Mouse (Mus musculus) embryonic facial prominence, embryonic 12.5 days (tissue): ENCODE measurements at regions not wholly inside any gene's neighbourhood (a gene's known extent, or its start where the extent isn't known, plus 50 kb on each side); places are given as distances from the start of the nearest gene placed in this dataset.

Experiments
- ATAC-seq: fragments of 200-750 bp; cut with Nextera tagmentation; 2 replicates; pipeline ENCODE4 v1.8.0; 2017; ENCODE audit not compliant: insufficient number of reproducible peaks, insufficient read depth, low FRiP score, low TSS enrichment
- H3K27ac ChIP-seq: fragments of 300-500 bp; sonication (generic); 2 replicates; pipeline ENCODE4 v1.5.1; 2016; ENCODE audit warnings: mild to moderate bottlenecking
- H3K27me3 ChIP-seq: fragments of 300-500 bp; sonication (generic); 2 replicates; pipeline ENCODE4 v1.6.1; 2016; ENCODE audit warnings: mild to moderate bottlenecking, moderate library complexity
- H3K36me3 ChIP-seq: fragments of 300-500 bp; sonication (generic); 2 replicates; pipeline ENCODE4 v1.6.1; 2016; ENCODE audit warnings: mild to moderate bottlenecking
- H3K4me1 ChIP-seq: fragments of 300-500 bp; sonication (generic); 2 replicates; pipeline ENCODE4 v1.6.1; 2016
- H3K4me2 ChIP-seq: fragments of 300-500 bp; sonication (generic); replicated peaks from 2 replicates; pipeline ENCODE4 v1.6.1; 2016; ENCODE audit warnings: mild to moderate bottlenecking, moderate library complexity
- H3K4me3 ChIP-seq: fragments of 300-500 bp; sonication (generic); 2 replicates; pipeline ENCODE4 v1.5.1; 2016; ENCODE audit warnings: mild to moderate bottlenecking
- H3K9ac ChIP-seq: fragments of 300-500 bp; sonication (generic); 2 replicates; pipeline ENCODE4 v1.6.1; 2016; ENCODE audit warnings: mild to moderate bottlenecking, moderate library complexity
- H3K9me3 ChIP-seq: fragments of 300-500 bp; sonication (generic); 2 replicates; pipeline ENCODE4 v1.6.1; 2016; ENCODE audit warnings: mild to moderate bottlenecking, moderate library complexity
- WGBS: fragments of 180-500 bp; shearing (Covaris S2); methylation state at CpG from one replicate; pipeline ENCODE4 v1.1.7; 2016; 5-methylcytosine and 5-hydroxymethylcytosine counted together

DNA sequence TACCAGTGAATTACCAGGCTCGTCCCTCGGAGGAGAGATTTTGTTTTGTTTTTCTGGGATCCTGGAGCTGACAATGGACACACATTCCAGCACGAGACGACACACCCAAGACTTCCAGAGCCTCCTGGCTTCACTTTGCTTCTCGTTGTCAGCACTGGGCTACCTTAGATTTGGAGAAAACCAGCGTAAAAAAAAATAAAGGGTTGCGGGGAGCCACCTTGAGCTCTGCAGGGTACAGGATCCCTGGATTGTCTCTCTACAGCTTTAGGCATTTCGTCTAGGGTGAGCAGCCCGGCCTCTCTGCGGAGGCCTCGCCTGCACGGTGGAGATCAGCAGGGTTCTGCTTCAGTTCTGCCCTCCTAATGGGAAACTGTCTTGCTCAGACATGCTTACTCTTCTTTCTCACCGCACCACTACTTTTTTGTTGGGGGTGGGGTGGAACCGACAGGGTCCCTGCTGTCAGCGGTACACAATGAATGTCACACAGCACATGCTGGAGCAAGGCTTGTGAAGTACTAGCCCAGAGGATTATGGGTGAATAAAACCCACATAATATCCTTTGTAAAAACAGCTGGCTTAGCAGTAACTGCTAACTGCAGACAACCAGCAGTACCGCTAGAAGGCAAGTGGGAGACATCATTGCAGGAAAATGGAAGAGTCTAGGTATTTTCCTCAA lies 75.7 kb upstream of the Egfl6 start:
- Histone ChIP-seq H3K4me2 (peak overlapping the region; percentile 33), H3K27me3 (peaks cover 13% of the 10 kb centered on the region; the same call in 1 of the 2 replicates)
- 25% methylated on average over 16 of the region's 16 CpGs for WGBS

DNA sequence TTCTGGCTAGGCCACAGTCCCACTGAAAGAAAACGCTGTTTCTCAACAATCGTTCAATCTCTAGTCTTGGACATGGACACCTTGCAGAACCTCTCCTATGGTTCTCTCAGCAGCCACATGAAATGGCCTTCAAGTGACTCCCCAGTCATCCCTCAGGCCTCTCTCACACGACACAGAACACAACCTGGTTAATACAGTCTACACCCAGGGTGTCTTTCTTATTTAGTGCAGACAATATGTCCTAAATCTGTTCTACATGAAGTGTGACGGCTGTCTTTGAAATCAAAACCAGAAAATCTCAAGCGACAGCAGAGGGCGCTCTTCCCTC lies 75.2 kb upstream of the Egfl6 start:
- Histone ChIP-seq H3K27me3 (peaks cover 15% of the 10 kb centered on the region; the same call in 1 of the 2 replicates), H3K4me2 (no peak overlapping the region), H3K9me3 (no peaks in the 10 kb centered on the region), H3K9ac (no peak overlapping the region), H3K36me3 (no peaks in the 10 kb centered on the region), H3K4me1 (no peaks in the 10 kb centered on the region), H3K4me3 (no peak overlapping the region), H3K27ac (no peak overlapping the region)
- ATAC-seq, result no peak
- WGBS, result 29% methylated on average over 6 of the region's 6 CpGs

More for the DNA sequence above, 75.7 kb upstream of the Egfl6 start:
- H3K9ac ChIP-seq, result no peak overlapping the region
- no peaks in the 10 kb centered on the region for H3K4me1 ChIP-seq
- ATAC-seq, result peak; percentile 86; the same call in 1 of the 2 replicates
- peak overlapping the region; percentile 74 for H3K27ac ChIP-seq
- no peaks in the 10 kb centered on the region for H3K36me3 ChIP-seq
- H3K4me3 ChIP-seq, result no peak overlapping the region
- no peaks in the 10 kb centered on the region for H3K9me3 ChIP-seq

DNA sequence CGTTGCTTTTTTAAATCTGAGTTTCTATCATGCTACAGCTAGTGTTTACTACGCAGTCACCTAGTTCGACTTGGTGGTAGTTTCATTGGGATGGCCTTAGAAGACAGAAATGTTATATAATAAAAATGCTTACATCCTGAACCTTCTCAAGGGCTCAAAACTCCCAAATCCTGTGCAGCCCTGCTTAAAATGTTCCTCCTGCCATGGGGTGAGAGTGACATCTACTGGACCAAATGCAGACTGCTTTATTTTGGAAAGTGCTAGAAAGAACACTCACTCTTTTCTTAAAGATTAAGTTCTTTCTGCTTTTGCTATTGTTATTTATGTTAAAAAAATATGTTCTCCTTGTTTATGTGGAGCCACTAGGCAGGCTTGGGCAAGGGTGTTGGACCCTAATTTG lies 66.9 kb upstream of the Egfl6 start:
- H3K9ac ChIP-seq, result no peak overlapping the region
- 66% methylated on average over 3 of the region's 3 CpGs for WGBS
- no peak overlapping the region for H3K4me3 ChIP-seq
- no peak overlapping the region for H3K4me2 ChIP-seq
- no peaks in the 10 kb centered on the region for H3K9me3 ChIP-seq
- ATAC-seq, result no peak
- 0 out of 2 replicates have a peak, but pooled peaks cover 2% of the 10 kb centered on the region for H3K27me3 ChIP-seq
- no peak overlapping the region for H3K27ac ChIP-seq
- H3K36me3 ChIP-seq, result no peaks in the 10 kb centered on the region
- no peaks in the 10 kb centered on the region for H3K4me1 ChIP-seq

DNA sequence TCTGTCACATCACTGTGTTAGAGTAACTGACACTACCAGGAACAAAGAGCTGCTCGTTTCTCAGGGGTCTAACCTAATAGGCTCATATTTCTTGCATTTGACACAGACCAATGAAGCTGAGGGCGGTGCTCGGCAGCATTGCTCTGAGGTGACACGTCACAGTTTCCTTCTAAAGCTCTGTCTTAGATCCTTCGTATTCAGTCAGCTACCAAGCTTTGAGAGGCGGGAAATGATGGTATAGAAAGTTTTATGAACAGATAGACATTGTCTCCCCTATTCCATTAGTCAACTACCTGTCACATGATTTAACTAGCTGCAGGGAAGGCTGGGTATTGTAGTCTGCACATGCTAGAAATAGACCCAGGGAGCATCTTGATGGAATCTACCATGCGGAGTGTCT lies 60.2 kb upstream of the Egfl6 start:
- 56% methylated on average over 7 of the region's 7 CpGs for WGBS

DNA sequence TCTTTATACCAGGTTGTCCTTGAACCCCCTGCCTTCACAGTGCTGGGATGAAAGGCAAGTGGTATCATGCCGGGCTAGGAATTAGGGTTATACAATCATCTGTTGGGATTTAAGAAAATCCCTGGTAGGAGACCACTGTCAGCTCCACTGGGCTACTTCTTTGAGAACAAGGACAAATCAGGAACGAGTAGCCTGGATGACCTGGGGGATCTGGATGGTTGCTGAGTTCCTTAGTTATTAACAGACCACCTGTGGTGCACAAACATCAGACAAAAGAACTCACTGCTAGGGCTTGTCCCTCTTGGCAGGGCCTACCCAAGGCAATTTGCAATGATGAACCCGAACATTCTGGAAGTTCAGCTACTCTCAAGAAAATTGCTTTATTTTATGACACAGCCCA lies 55.7 kb upstream of the Egfl6 start:
- Histone ChIP-seq H3K36me3 (no peaks in the 10 kb centered on the region), H3K4me2 (no peak overlapping the region), H3K27ac (no peak overlapping the region), H3K4me3 (no peak overlapping the region), H3K9me3 (no peaks in the 10 kb centered on the region), H3K4me1 (no peaks in the 10 kb centered on the region), H3K9ac (no peak overlapping the region), H3K27me3 (peaks cover 5% of the 10 kb centered on the region; the same call in 1 of the 2 replicates)
- ATAC-seq, result no peak
- WGBS, result 54% methylated on average over 3 of the region's 3 CpGs

More for the DNA sequence above, 60.2 kb upstream of the Egfl6 start:
- Histone ChIP-seq H3K9ac (no peak overlapping the region), H3K36me3 (no peaks in the 10 kb centered on the region), H3K9me3 (no peaks in the 10 kb centered on the region), H3K4me3 (no peak overlapping the region), H3K4me2 (0 out of 2 replicates have a peak overlapping the region, but pooled peaks have one; percentile 9), H3K4me1 (no peaks in the 10 kb centered on the region), H3K27me3 (no peaks in the 10 kb centered on the region; the same call in 1 of the 2 replicates), H3K27ac (no peak overlapping the region)
- ATAC-seq, result no peak

DNA sequence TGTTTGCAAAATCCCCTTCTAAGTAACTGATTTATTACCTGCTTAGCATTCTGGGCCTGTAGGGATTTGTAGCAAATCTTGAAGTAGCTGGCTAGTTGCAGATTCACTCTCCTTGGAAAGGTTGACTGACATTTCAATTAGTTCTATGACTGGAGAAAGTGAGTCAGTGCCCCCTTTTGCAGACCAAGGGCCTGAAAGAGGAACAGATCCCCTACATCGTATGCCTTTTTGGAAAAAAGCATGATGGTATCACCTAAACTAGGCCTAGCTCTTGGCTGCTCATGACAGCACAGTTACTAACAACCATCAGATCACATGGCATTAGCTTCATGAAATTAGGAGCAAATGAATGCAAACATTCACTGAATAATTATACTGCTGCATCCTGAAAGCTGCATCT lies 54.7 kb upstream of the Egfl6 start:
- H3K36me3 ChIP-seq, result no peaks in the 10 kb centered on the region
- peaks cover 6% of the 10 kb centered on the region; the same call in 1 of the 2 replicates for H3K27me3 ChIP-seq
- no peak overlapping the region for H3K27ac ChIP-seq
- no peaks in the 10 kb centered on the region for H3K4me1 ChIP-seq
- H3K9me3 ChIP-seq, result no peaks in the 10 kb centered on the region
- H3K9ac ChIP-seq, result no peak overlapping the region
- H3K4me2 ChIP-seq, result no peak overlapping the region
- WGBS, result 81% methylated on average over 1 of the region's 1 CpGs
- H3K4me3 ChIP-seq, result no peak overlapping the region
- no peak for ATAC-seq
